Mouse (Mus musculus): ENCODE results near the gene Mllt6. TPM values are rescaled to one million over a fixed set of nuclear protein-coding genes. Genes with fewer than 3 reads are reported as not detected.

Gene Mllt6
- polyA plus RNA-seq, 1 experiment = 49.6 TPM

DNA sequence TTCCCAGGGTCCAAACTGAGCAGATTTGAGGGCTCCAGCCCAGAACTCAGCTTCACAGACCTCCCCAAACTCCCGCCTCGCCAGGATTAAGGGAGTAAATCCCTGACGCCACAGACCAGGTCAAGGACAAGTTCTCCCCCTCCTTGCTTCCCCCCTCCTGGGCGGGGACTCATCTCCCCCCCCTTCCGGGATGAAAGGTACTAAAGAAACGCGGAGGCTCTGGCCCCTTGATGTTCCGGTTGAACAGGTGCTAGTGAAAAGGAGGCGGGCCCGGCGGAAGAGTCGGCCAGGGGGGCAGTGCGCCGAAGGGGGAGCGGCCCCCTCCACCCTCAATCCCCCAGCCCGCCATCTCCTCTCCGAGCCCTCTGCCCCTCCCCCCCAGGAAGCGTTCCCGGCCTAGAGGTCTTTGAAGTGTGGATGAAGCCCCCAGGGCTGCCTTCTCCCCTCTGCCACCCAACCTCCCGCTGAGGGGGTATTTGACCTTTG, 1.5 kb upstream of the Mllt6 start:
- TF ChIP-seq CTCF (IDR thresholded peaks at IDR 0.05; ENCODE audit: borderline replicate concordance, extremely low read depth, insufficient read depth, insufficient read length) = no peak
- no peak for TF ChIP-seq POLR2A (IDR thresholded peaks at IDR 0.05; ENCODE audit: borderline replicate concordance, extremely low read depth, insufficient read depth, insufficient read length, poor library complexity, severe bottlenecking)

GRCm38 (mm10) chr11:97662207-97662892, 864 bp upstream of the Mllt6 start:
- TF ChIP-seq POLR2A (IDR thresholded peaks at IDR 0.05; ENCODE audit: borderline replicate concordance, extremely low read depth, insufficient read depth, insufficient read length, poor library complexity, severe bottlenecking) (no peak), CTCF (IDR thresholded peaks at IDR 0.05; ENCODE audit: borderline replicate concordance, extremely low read depth, insufficient read depth, insufficient read length) (no peak)
- no peak for DNase-seq (ENCODE audit: low read depth)

More for the DNA sequence above, 1.5 kb upstream of the Mllt6 start:
- peak; percentile 31 for DNase-seq (ENCODE audit: low read depth)

DNA sequence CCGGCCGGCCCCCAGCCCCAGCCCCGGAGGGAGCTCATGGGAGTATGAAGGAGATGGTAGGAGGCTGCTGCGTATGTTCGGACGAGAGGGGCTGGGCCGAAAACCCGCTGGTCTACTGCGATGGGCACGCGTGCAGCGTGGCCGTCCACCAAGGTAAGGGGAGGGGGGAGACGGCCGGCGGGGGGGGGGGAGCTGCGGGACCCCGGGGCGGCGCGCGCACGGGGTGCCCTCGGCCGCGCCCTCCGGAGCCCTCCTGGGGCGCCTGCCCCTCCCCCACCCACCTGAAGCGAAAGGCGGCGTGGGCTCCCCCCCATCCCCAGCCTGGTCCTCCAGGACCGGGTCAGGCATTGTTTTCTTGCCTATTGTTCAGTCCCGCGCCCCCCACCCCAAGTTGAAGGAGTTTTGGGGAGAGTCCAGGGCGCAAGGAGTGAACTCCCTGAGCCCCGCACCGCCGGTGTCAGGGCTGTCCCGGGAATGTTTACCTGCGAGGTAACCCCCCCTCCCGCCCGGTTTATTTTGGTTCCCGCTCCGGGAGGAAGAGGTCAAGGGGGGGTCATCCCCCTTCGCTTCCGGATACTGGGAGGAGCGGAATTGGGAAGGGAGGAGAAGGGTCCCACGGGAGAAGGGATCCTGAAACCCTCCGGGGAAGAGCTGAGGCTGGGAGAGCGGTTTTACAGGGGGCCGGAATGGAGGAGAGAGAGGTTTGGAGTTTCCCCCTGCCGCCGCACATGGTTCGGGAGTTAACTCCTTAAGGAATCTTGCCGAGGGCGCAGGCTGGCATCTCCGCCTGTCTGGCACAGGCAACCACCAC, 519 bp downstream of the Mllt6 start:
- DNase-seq (ENCODE audit: low read depth) = peak; percentile 78

DNA sequence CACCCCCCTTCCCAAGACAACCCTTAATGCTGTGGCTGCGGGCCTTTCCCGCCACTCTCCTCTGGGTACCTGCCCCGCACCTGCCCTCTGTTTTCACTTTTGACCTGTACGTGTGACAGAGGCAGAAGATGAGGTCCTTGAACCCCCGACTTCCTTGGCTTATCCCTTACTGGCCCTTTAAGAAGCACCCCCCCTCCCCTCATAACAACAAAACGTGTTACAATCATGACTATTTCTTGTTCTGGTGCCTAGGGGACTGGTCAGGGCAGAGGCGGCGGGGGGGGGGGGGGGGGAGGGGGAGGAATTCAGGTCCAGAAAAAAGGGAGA, 1.1 kb downstream of the Mllt6 start:
- no peak for DNase-seq (ENCODE audit: low read depth)
- no peak for TF ChIP-seq POLR2A (IDR thresholded peaks at IDR 0.05; ENCODE audit: borderline replicate concordance, extremely low read depth, insufficient read depth, insufficient read length, poor library complexity, severe bottlenecking)
- no peak for TF ChIP-seq CTCF (IDR thresholded peaks at IDR 0.05; ENCODE audit: borderline replicate concordance, extremely low read depth, insufficient read depth, insufficient read length)

More for the DNA sequence above, 519 bp downstream of the Mllt6 start:
- no peak for TF ChIP-seq CTCF (IDR thresholded peaks at IDR 0.05; ENCODE audit: borderline replicate concordance, extremely low read depth, insufficient read depth, insufficient read length)
- no peak for TF ChIP-seq POLR2A (IDR thresholded peaks at IDR 0.05; ENCODE audit: borderline replicate concordance, extremely low read depth, insufficient read depth, insufficient read length, poor library complexity, severe bottlenecking)

GRCm38 (mm10) chr11:97664771-97665240, 1.6 kb downstream of the Mllt6 start:
- peak; percentile 6; the same call in 1 of the 2 replicates for TF ChIP-seq CTCF (IDR thresholded peaks at IDR 0.05; ENCODE audit: borderline replicate concordance, extremely low read depth, insufficient read depth, insufficient read length)
- no peak for TF ChIP-seq POLR2A (IDR thresholded peaks at IDR 0.05; ENCODE audit: borderline replicate concordance, extremely low read depth, insufficient read depth, insufficient read length, poor library complexity, severe bottlenecking)
- DNase-seq (ENCODE audit: low read depth) = no peak

GRCm38 (mm10) chr11:97665431-97665830, 2.2 kb downstream of the Mllt6 start:
- no peak for DNase-seq (ENCODE audit: low read depth)

DNA sequence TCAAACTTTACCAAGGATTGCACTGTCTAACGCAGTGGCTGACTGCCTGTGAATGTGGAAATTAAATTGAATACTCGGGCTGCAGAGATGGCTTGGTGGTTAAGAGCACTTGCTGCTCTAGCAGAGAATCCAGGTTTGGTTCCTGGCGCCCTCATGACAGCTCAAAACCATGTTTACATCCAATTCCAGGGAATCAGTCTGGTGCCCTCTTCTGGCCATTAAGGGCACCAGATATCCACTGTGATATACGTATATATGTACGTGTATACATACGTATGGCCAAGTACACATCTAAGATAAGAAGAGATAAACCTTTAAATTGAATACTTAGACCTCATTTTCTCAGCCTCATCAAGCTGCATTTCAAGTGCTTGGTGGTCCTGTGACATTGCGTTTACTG, 3.0 kb downstream of the Mllt6 start:
- DNase-seq (ENCODE audit: low read depth) = no peak

More at GRCm38 (mm10) chr11:97665431-97665830, 2.2 kb downstream of the Mllt6 start:
- no peak for TF ChIP-seq POLR2A (IDR thresholded peaks at IDR 0.05; ENCODE audit: borderline replicate concordance, extremely low read depth, insufficient read depth, insufficient read length, poor library complexity, severe bottlenecking)
- TF ChIP-seq CTCF (IDR thresholded peaks at IDR 0.05; ENCODE audit: borderline replicate concordance, extremely low read depth, insufficient read depth, insufficient read length) = no peak

GRCm38 (mm10) chr11:97666794-97667193, 3.6 kb downstream of the Mllt6 start:
- TF ChIP-seq CTCF (IDR thresholded peaks at IDR 0.05; ENCODE audit: borderline replicate concordance, extremely low read depth, insufficient read depth, insufficient read length) = no peak
- no peak for TF ChIP-seq POLR2A (IDR thresholded peaks at IDR 0.05; ENCODE audit: borderline replicate concordance, extremely low read depth, insufficient read depth, insufficient read length, poor library complexity, severe bottlenecking)
- DNase-seq (ENCODE audit: low read depth) = no peak

More for the DNA sequence above, 3.0 kb downstream of the Mllt6 start:
- TF ChIP-seq CTCF (IDR thresholded peaks at IDR 0.05; ENCODE audit: borderline replicate concordance, extremely low read depth, insufficient read depth, insufficient read length) = peak; percentile 25; the same call in 1 of the 2 replicates
- no peak for TF ChIP-seq POLR2A (IDR thresholded peaks at IDR 0.05; ENCODE audit: borderline replicate concordance, extremely low read depth, insufficient read depth, insufficient read length, poor library complexity, severe bottlenecking)

DNA sequence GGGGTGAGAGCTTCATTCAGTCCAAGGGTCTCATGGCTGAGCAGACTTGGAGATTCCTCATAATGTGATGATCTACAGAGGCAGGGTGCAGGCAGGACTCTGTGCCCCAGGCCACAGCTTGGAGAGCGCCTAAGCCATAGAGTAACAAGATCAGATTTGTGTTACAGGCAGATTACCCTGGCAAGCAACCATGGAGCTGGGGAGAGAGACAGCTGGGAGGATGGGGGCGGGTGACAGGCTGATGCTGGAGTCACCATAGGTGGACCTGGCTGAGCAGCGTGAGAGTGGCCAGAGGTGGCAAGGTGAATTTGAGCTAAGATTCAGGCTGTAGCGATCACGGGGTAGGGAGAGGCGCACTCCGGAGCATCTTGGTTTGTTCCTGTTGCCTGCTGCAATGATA, 4.9 kb downstream of the Mllt6 start:
- DNase-seq (ENCODE audit: low read depth) = no peak
- no peak for TF ChIP-seq CTCF (IDR thresholded peaks at IDR 0.05; ENCODE audit: borderline replicate concordance, extremely low read depth, insufficient read depth, insufficient read length)
- no peak for TF ChIP-seq POLR2A (IDR thresholded peaks at IDR 0.05; ENCODE audit: borderline replicate concordance, extremely low read depth, insufficient read depth, insufficient read length, poor library complexity, severe bottlenecking)

DNA sequence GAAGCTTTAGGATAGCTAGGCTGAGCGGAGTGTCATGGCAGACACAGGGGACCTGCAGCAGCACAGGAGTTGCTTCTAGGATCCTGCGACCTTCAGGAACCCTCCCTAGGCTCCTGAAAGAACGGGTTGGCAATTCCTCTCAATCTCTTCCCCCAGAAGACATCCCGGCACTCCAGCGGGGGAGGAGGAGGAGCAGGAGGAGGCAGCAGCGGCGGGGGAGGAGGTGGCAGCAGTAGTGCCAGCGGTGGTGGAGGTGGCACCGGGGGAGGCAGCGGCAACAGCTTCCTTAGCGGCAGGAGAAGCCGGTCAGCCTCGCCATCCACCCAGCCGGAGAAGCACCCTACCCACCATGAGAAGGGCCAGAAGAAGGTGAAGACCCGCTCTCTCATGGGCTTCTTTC, 6.1 kb downstream of the Mllt6 start:
- DNase-seq (ENCODE audit: low read depth) = peak; percentile 14
- no peak for TF ChIP-seq POLR2A (IDR thresholded peaks at IDR 0.05; ENCODE audit: borderline replicate concordance, extremely low read depth, insufficient read depth, insufficient read length, poor library complexity, severe bottlenecking)
- no peak for TF ChIP-seq CTCF (IDR thresholded peaks at IDR 0.05; ENCODE audit: borderline replicate concordance, extremely low read depth, insufficient read depth, insufficient read length)

DNA sequence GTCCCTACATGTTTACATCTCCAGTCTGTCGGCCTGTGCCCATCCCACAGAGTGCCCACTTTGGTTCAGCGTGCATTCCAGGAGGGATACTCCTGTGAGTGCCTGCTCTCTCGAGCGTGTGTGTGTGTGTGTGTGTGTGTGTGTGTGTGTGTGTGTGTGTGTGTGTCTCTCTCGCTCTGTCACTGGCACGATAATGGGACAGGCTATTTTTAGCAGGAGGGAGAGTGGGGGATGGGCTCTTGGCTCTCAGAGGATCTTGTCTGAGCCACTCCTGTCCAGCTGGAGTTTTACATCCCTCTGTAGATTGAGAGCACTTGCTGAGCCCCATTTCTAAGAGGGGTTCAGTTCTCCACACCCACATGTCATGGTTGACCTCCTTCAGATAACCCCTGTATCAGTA, 6.6 kb downstream of the Mllt6 start:
- no peak for TF ChIP-seq POLR2A (IDR thresholded peaks at IDR 0.05; ENCODE audit: borderline replicate concordance, extremely low read depth, insufficient read depth, insufficient read length, poor library complexity, severe bottlenecking)
- no peak for TF ChIP-seq CTCF (IDR thresholded peaks at IDR 0.05; ENCODE audit: borderline replicate concordance, extremely low read depth, insufficient read depth, insufficient read length)
- DNase-seq (ENCODE audit: low read depth) = peak; percentile 83
